Mouse (Mus musculus) liver, postnatal 0 days (tissue): Measurements from ENCODE around the gene Actn4.

Experiments
- CTCF ChIP-seq: sonication (generic); IDR thresholded peaks from 2 replicates; pipeline ENCODE4 v1.5.1; 2016; ENCODE audit warnings: antibody characterized with exemption, low read depth
- EP300 ChIP-seq: IDR thresholded peaks from 2 replicates; pipeline ENCODE4 v1.6.1; 2016; ENCODE audit warnings: antibody characterized with exemption, low read depth, mild to moderate bottlenecking

- TF ChIP-seq CTCF: no peak
- no peak for TF ChIP-seq EP300
Observed at GRCm38 (mm10) chr7:28913171-28913570, 49.0 kb downstream of the Actn4 start.
